Mouse (Mus musculus): ENCODE data around the gene Nfkbie.

DNA sequence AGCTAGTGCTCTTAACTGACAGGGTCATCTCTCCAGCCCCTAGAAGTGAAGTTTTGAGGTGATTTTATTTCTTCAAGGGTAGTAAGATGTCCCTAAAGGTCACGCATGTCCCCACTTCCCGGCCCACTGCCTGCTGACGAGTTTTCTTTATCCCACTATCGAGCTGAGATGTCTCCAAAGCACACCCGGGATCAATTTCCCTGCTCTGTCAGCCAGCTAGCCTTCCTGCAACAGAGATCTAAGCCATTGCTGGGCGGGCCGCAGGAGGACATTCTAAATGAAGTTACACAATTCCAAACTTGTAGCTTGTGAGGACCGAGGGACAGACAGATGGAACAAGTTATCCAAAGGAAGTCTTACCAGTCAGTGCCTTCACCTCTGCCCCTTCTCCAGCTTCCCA is 44.8 kb downstream of the Nfkbie start:
- no peak for TF ChIP-seq CTCF (IDR thresholded peaks at IDR 0.05; ENCODE audit: low read depth)
- TF ChIP-seq EP300 (optimal IDR thresholded peaks at IDR 0.05), result no peak
